Mouse (Mus musculus) spleen, postnatal 36 days (tissue): Measurements from ENCODE around the gene Rasgrf1.

Source experiments
- DNase-seq, 2 experiments: peaks; one replicate each; pipeline ENCODE4 v3.0.0; 2022; ENCODE audit warnings: low spot score in 2 of 2, mixed read lengths in 1 of 2

Gene Rasgrf1

GRCm38 (mm10) chr9:89909131-89910010, at the start of gene Rasgrf1:
Rasgrf1 (plus strand) TSS chr9:89909908.
- DNase-seq = no peak

- DNase-seq = no peak
Measured at GRCm38 (mm10) chr9:89860145-89860544, 49.6 kb upstream of the Rasgrf1 start.

- DNase-seq = no peak
Measured at GRCm38 (mm10) chr9:89860584-89860983, 49.1 kb upstream of the Rasgrf1 start.

- no peak for DNase-seq
Measured at GRCm38 (mm10) chr9:89867141-89867540, 42.6 kb upstream of the Rasgrf1 start.

- DNase-seq = no peak
Measured at GRCm38 (mm10) chr9:89868093-89868729, 41.5 kb upstream of the Rasgrf1 start.

- no peak for DNase-seq
Measured at GRCm38 (mm10) chr9:89869594-89869993, 40.1 kb upstream of the Rasgrf1 start.

- no peak for DNase-seq
Measured at GRCm38 (mm10) chr9:89870531-89871150, 39.1 kb upstream of the Rasgrf1 start.

- peak; percentile 4 to 29 for DNase-seq
Measured at GRCm38 (mm10) chr9:89872137-89872536, 37.6 kb upstream of the Rasgrf1 start.

GRCm38 (mm10) chr9:89874434-89874833, 35.3 kb upstream of the Rasgrf1 start:
- no peak for DNase-seq

GRCm38 (mm10) chr9:89875551-89875950, 34.2 kb upstream of the Rasgrf1 start:
- DNase-seq = no peak

GRCm38 (mm10) chr9:89878471-89879020, 31.2 kb upstream of the Rasgrf1 start:
- no peak for DNase-seq

- DNase-seq = no peak
Measured at GRCm38 (mm10) chr9:89879574-89879973, 30.1 kb upstream of the Rasgrf1 start.

- DNase-seq = no peak
Measured at GRCm38 (mm10) chr9:89881552-89881951, 28.2 kb upstream of the Rasgrf1 start.

- no peak for DNase-seq
Measured at GRCm38 (mm10) chr9:89882583-89882982, 27.1 kb upstream of the Rasgrf1 start.

GRCm38 (mm10) chr9:89885701-89886218, 23.9 kb upstream of the Rasgrf1 start:
- no peak for DNase-seq

GRCm38 (mm10) chr9:89891534-89892293, 18.0 kb upstream of the Rasgrf1 start:
- DNase-seq = no peak

GRCm38 (mm10) chr9:89892540-89893188, 17.0 kb upstream of the Rasgrf1 start:
- no peak for DNase-seq

- no peak for DNase-seq
Measured at GRCm38 (mm10) chr9:89900111-89900824, 9.4 kb upstream of the Rasgrf1 start.

- no peak for DNase-seq
Measured at GRCm38 (mm10) chr9:89901184-89901583, 8.5 kb upstream of the Rasgrf1 start.

- no peak for DNase-seq
Measured at GRCm38 (mm10) chr9:89902813-89903212, 6.9 kb upstream of the Rasgrf1 start.
